Mouse (Mus musculus) small intestine, adult 2 months (tissue): ENCODE data around the gene Aunip.

Source experiments
- CTCF ChIP-seq: fragments of 200-500 bp; IDR thresholded peaks from 2 replicates; pipeline ENCODE4 v1.5.1; 2012; ENCODE audit warnings: low read depth, mild to moderate bottlenecking, control low read depth, inconsistent platforms, low read length, moderate library complexity, mixed read lengths; ENCODE audit not compliant: insufficient replicate concordance, insufficient read length; ENCODE audit errors: extremely low read depth
- POLR2A ChIP-seq: fragments of 200-500 bp; IDR thresholded peaks from 2 replicates; pipeline ENCODE4 v1.6.1; 2012; ENCODE audit warnings: low read depth, mild to moderate bottlenecking, control low read depth, inconsistent platforms, low read length, moderate library complexity

- TF ChIP-seq CTCF (no peak), POLR2A (no peak)
These were observed 19.1 kb upstream of the Aunip start for GRCm38 (mm10) chr4:134491716-134492115.
